Mouse (Mus musculus) kidney, embryonic 15.5 days (tissue): Measurements from ENCODE around the gene Senp1. TPM values are rescaled to one million over a fixed set of nuclear protein-coding genes. Genes with fewer than 3 reads are reported as not detected.

Source experiments
- ATAC-seq: fragments of 200-750 bp; cut with Nextera tagmentation; replicated peaks from 2 replicates; pipeline ENCODE4 v1.8.0; 2017; ENCODE audit warnings: moderate TSS enrichment; ENCODE audit not compliant: low FRiP score
- H3K27ac ChIP-seq: fragments of 300-500 bp; sonication (generic); 2 replicates; pipeline ENCODE4 v1.5.1; 2015; ENCODE audit warnings: mild to moderate bottlenecking, inconsistent platforms
- H3K27me3 ChIP-seq: fragments of 300-500 bp; sonication (generic); 2 replicates; pipeline ENCODE4 v1.6.1; 2015; ENCODE audit warnings: inconsistent platforms
- H3K36me3 ChIP-seq: fragments of 300-500 bp; sonication (generic); 2 replicates; pipeline ENCODE4 v1.6.1; 2015; ENCODE audit warnings: inconsistent platforms
- H3K4me1 ChIP-seq: fragments of 300-500 bp; sonication (generic); 2 replicates; pipeline ENCODE4 v1.6.1; 2015; ENCODE audit warnings: inconsistent platforms
- H3K4me2 ChIP-seq: fragments of 300-500 bp; sonication (generic); 2 replicates; pipeline ENCODE4 v1.6.1; 2015; ENCODE audit warnings: moderate library complexity, mild to moderate bottlenecking, inconsistent platforms
- H3K4me3 ChIP-seq: fragments of 300-500 bp; sonication (generic); replicated peaks from 2 replicates; pipeline ENCODE4 v1.5.1; 2015; ENCODE audit warnings: mild to moderate bottlenecking, inconsistent platforms
- H3K9ac ChIP-seq: fragments of 300-500 bp; sonication (generic); 2 replicates; pipeline ENCODE4 v1.6.1; 2015; ENCODE audit warnings: mild to moderate bottlenecking, inconsistent platforms
- H3K9me3 ChIP-seq: fragments of 300-500 bp; sonication (generic); replicated peaks from 2 replicates; pipeline ENCODE4 v1.6.1; 2016; ENCODE audit warnings: inconsistent platforms
- WGBS: fragments of 180-500 bp; shearing (Covaris S2); methylation state at CpG from one replicate; pipeline ENCODE4 v1.1.7; 2015; ENCODE audit warnings: mixed read lengths; 5-methylcytosine and 5-hydroxymethylcytosine counted together
- polyA plus RNA-seq: library from polyadenylated mRNA; unstranded; fragments of >200 nt; fragmentation: Nextera tagmentation; extraction: Ambion mirVana; gene quantifications from 2 replicates; pipeline ENCODE4 v1.2.1, GENCODE M21; 2015

The Senp1 gene
- polyA plus RNA-seq, 1 experiment from 2014 or later = 34.3 TPM

GRCm38 (mm10) chr15:98036578-98036977, 57.0 kb downstream of the Senp1 start:
- ATAC-seq = no peak
- WGBS = 94% methylated on average over 5 of the region's 5 CpGs

GRCm38 (mm10) chr15:98035076-98035755, 58.3 kb downstream of the Senp1 start:
- H3K4me2 ChIP-seq = no peak overlapping the region
- H3K36me3 ChIP-seq = peaks cover 44% of the 10 kb centered on the region
- H3K4me3 ChIP-seq = no peak overlapping the region
- no peak overlapping the region for H3K27ac ChIP-seq
- WGBS = 19% methylated on average over 3 of the region's 3 CpGs
- no peaks in the 10 kb centered on the region for H3K4me1 ChIP-seq
- ATAC-seq = no peak
- H3K27me3 ChIP-seq = no peaks in the 10 kb centered on the region
- no peak overlapping the region for H3K9ac ChIP-seq
- no peaks in the 10 kb centered on the region for H3K9me3 ChIP-seq

More at GRCm38 (mm10) chr15:98036578-98036977, 57.0 kb downstream of the Senp1 start:
- no peak overlapping the region for H3K27ac ChIP-seq
- no peak overlapping the region for H3K4me2 ChIP-seq
- H3K27me3 ChIP-seq = no peaks in the 10 kb centered on the region
- peaks cover 58% of the 10 kb centered on the region for H3K36me3 ChIP-seq
- H3K9ac ChIP-seq = no peak overlapping the region
- H3K9me3 ChIP-seq = no peaks in the 10 kb centered on the region
- H3K4me3 ChIP-seq = no peak overlapping the region
- H3K4me1 ChIP-seq = no peaks in the 10 kb centered on the region

DNA sequence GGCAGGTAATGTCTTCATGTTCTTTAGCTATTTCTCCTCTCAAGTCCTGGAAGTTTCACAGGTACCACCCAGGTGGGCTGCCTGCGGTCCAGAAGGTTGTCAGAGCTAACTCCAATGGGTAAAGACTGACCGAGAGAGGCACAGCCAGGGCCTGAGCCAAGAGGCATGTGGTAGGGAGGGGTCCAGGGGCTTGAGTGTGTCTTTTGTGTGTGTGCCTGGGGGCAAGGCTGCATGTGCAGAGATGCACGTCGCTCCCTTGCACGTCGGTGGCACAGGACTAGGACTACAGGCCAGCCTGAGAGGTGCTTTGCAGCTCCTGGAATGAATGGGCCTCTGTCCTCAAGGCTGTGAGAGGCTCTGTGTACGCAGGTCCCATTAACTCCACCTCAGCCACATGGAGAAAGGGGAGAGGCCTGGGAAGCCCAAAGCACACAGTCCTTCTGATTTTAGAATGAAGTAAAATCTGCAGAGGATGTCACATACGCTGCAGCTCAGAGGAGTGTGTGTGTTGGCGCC, 60.3 kb downstream of the Senp1 start:
- H3K4me3 ChIP-seq = no peak overlapping the region
- no peaks in the 10 kb centered on the region for H3K27me3 ChIP-seq
- H3K4me2 ChIP-seq = no peak overlapping the region
- 72% methylated on average over 9 of the region's 9 CpGs for WGBS
- no peak overlapping the region for H3K9ac ChIP-seq
- peak; percentile 29; the same call in 1 of the 2 replicates for ATAC-seq
- H3K27ac ChIP-seq = no peak overlapping the region
- no peaks in the 10 kb centered on the region for H3K9me3 ChIP-seq
- peaks cover 25% of the 10 kb centered on the region for H3K36me3 ChIP-seq
- H3K4me1 ChIP-seq = peaks cover 3% of the 10 kb centered on the region

GRCm38 (mm10) chr15:98029798-98030197, 63.7 kb downstream of the Senp1 start:
- no peak overlapping the region for H3K4me3 ChIP-seq
- no peaks in the 10 kb centered on the region for H3K36me3 ChIP-seq
- no peak overlapping the region for H3K9ac ChIP-seq
- ATAC-seq = no peak
- H3K4me2 ChIP-seq = no peak overlapping the region
- H3K9me3 ChIP-seq = no peaks in the 10 kb centered on the region
- H3K27ac ChIP-seq = no peak overlapping the region
- H3K4me1 ChIP-seq = peaks cover 38% of the 10 kb centered on the region
- H3K27me3 ChIP-seq = no peaks in the 10 kb centered on the region
- 78% methylated on average over 6 of the region's 6 CpGs for WGBS

DNA sequence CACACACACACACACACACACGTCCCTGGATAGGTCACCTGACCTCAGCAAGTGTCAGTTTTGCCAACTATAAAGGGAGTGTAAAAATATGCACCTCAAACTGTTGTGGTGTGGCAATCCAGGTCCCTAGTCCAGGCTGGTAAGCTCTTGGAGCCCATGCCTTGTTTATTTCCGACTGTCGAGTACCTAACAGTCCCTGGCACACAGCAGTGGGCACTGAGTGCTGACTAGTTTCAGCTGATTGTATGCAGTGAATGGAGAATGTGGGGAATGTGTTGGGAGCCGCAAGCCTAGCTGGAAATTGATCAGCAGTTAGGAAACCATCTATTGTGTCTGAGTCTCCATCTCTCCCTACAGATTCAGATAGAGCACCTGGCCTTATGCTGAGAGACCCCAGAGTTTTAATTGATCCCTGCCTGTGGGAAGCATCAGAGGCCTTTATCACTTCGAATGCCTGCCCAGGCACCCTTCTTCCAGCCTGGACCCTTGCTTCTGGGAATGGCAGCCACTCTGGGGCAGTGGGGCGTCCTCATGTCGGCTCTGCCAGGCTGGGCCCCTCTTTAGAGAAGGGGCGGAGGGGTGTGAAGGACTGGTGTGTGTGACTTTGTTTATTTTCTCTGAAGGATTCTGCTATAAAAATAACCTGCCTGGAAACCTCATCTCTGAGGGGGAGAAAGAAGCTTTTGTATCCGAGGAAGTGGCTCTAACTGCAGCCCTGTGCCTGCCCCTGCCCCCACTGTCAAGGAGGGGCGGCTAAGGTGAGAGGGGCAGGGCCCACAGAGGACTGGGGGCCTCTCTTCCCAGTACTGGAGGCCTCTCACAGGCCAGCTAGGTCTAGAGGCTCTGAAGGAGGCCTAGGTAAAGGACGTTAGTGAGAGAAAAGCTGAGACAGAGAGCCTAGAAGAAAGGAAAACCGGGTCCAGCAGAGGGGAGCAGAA, 66.3 kb downstream of the Senp1 start:
- ATAC-seq = peak; percentile 72
- H3K4me2 ChIP-seq = no peak overlapping the region
- H3K27me3 ChIP-seq = 0 out of 2 replicates have a peak, but pooled peaks cover 6% of the 10 kb centered on the region
- WGBS = 20% methylated on average over 12 of the region's 12 CpGs
- no peak overlapping the region for H3K4me3 ChIP-seq
- no peaks in the 10 kb centered on the region for H3K9me3 ChIP-seq
- peaks cover 45% of the 10 kb centered on the region for H3K4me1 ChIP-seq
- H3K9ac ChIP-seq = peak overlapping the region; percentile 24; the same call in 1 of the 2 replicates
- peak overlapping the region; percentile 76 for H3K27ac ChIP-seq
- no peaks in the 10 kb centered on the region for H3K36me3 ChIP-seq

- H3K27ac ChIP-seq = peak overlapping the region; percentile 69
- H3K4me2 ChIP-seq = no peak overlapping the region
- no peaks in the 10 kb centered on the region for H3K36me3 ChIP-seq
- H3K27me3 ChIP-seq = 0 out of 2 replicates have a peak, but pooled peaks cover 6% of the 10 kb centered on the region
- peaks cover 55% of the 10 kb centered on the region for H3K4me1 ChIP-seq
- no peak overlapping the region for H3K4me3 ChIP-seq
- H3K9ac ChIP-seq = no peak overlapping the region
- 23% methylated on average over 4 of the region's 4 CpGs for WGBS
- ATAC-seq = peak; percentile 69
- H3K9me3 ChIP-seq = no peaks in the 10 kb centered on the region
These were observed 67.9 kb downstream of the Senp1 start for GRCm38 (mm10) chr15:98025611-98026010.

DNA sequence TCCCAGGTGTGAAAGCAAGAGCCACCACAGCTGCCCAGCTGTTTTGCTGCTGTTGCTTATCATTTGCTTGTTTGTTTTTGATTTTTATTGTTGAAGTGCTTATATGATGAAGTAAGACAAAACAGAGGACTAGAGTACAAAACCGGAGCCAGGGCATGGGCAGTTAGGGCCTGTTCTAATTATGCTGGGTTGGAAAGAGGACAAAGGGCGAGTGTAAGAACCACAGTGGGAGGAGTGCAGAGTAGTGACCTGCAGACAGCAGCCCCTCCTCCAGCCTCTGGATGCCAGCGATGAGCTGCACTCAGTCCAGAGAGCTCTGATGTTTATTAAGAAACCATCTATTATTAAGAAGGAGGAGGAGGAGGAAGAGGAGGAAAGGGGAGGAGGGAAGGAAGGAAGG, 70.4 kb downstream of the Senp1 start:
- no peak for ATAC-seq
- H3K36me3 ChIP-seq = no peaks in the 10 kb centered on the region
- H3K27ac ChIP-seq = no peak overlapping the region
- H3K4me3 ChIP-seq = no peak overlapping the region
- peaks cover 55% of the 10 kb centered on the region for H3K4me1 ChIP-seq
- 50% methylated on average over 3 of the region's 3 CpGs for WGBS
- no peaks in the 10 kb centered on the region for H3K9me3 ChIP-seq
- no peak overlapping the region for H3K9ac ChIP-seq
- H3K27me3 ChIP-seq = 0 out of 2 replicates have a peak, but pooled peaks cover 6% of the 10 kb centered on the region
- H3K4me2 ChIP-seq = no peak overlapping the region

DNA sequence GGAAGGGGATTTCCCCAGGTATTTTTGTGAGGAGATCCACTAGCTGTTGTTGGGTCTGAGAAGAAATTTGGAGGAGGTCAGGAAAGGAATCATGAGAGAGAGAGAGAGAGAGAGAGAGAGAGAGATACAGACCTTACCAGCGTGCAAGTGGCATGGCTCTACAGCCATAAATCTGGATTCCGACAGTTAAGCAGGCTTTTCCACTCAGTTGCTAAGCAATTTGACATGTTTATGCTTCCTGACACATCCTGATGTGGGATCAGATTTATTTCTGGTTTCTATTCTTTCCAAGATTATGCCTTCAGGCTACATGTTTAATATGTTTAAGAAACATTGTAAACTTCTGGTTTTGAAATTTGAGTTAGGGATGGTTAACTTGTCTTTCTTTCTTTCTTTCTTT, 71.7 kb downstream of the Senp1 start:
- ATAC-seq = no peak
- H3K36me3 ChIP-seq = no peaks in the 10 kb centered on the region

GRCm38 (mm10) chr15:98019047-98019446, 74.5 kb downstream of the Senp1 start:
- Histone ChIP-seq H3K9me3 (no peaks in the 10 kb centered on the region), H3K27me3 (no peaks in the 10 kb centered on the region), H3K27ac (no peak overlapping the region), H3K9ac (no peak overlapping the region), H3K4me2 (no peak overlapping the region), H3K4me3 (no peak overlapping the region), H3K36me3 (no peaks in the 10 kb centered on the region), H3K4me1 (peaks cover 19% of the 10 kb centered on the region)
- 58% methylated on average over 3 of the region's 3 CpGs for WGBS
- no peak for ATAC-seq

More for the DNA sequence above, 71.7 kb downstream of the Senp1 start:
- Histone ChIP-seq H3K27me3 (0 out of 2 replicates have a peak, but pooled peaks cover 6% of the 10 kb centered on the region), H3K9me3 (no peaks in the 10 kb centered on the region), H3K4me1 (peaks cover 43% of the 10 kb centered on the region), H3K27ac (no peak overlapping the region), H3K4me3 (no peak overlapping the region), H3K4me2 (no peak overlapping the region), H3K9ac (no peak overlapping the region)
- WGBS = 3% methylated on average over 2 of the region's 2 CpGs

DNA sequence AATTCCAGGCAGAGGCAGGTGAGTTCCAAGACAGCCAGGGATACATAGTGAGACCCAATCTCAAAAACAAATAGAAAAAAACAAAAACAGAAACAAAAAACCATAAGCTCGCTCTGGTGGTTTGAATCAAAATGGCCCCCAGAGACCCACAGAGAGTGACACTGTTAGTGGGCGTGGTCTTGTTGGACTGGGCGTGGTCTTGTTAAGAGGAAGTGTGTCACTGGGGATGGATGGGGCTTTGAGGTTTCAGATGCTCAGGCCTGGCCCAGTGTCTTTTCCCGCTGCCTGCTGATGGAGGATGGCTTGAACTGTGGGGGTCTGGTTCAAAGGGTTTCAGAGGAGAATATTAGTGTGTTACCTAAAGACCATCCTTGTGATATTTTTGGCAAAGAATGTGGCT, 75.6 kb downstream of the Senp1 start:
- no peak overlapping the region for H3K4me2 ChIP-seq
- H3K27ac ChIP-seq = no peak overlapping the region
- no peak overlapping the region for H3K4me3 ChIP-seq
- H3K9me3 ChIP-seq = no peaks in the 10 kb centered on the region
- no peak for ATAC-seq
- WGBS = 80% methylated on average over 4 of the region's 4 CpGs
- H3K27me3 ChIP-seq = no peaks in the 10 kb centered on the region
- peaks cover 15% of the 10 kb centered on the region for H3K4me1 ChIP-seq
- H3K36me3 ChIP-seq = no peaks in the 10 kb centered on the region
- no peak overlapping the region for H3K9ac ChIP-seq

GRCm38 (mm10) chr15:98012810-98013209, 80.7 kb downstream of the Senp1 start:
- Histone ChIP-seq H3K4me3 (no peak overlapping the region), H3K4me1 (peaks cover 5% of the 10 kb centered on the region; the same call in 1 of the 2 replicates), H3K4me2 (no peak overlapping the region), H3K9ac (no peak overlapping the region), H3K36me3 (no peaks in the 10 kb centered on the region), H3K27ac (no peak overlapping the region), H3K9me3 (no peaks in the 10 kb centered on the region), H3K27me3 (peaks cover 18% of the 10 kb centered on the region)
- no peak for ATAC-seq
- WGBS = 75% methylated on average over 6 of the region's 6 CpGs

DNA sequence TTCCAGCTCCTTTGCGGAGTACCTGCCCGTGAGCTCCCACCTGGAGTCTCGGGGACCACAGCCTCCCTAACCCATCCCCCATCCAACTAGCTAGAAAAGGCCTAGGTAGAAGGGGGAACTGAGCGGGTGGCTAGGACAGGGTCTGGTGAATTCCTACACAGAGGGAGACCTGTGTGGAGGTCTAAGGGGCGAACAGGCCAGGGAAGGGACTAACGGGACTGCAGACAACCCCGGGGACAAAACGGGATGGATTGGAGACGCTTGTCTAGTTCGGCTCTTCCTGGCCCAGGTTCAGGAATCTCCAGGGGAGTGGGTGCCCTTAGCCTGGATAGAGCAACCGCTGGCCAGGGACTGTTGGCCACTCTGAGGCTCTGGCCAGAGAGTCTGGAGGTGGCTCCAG, 88.4 kb downstream of the Senp1 start:
- 16% methylated on average over 11 of the region's 11 CpGs for WGBS
- H3K36me3 ChIP-seq = no peaks in the 10 kb centered on the region
- peak overlapping the region; percentile 46; the same call in 1 of the 2 replicates for H3K9ac ChIP-seq
- no peaks in the 10 kb centered on the region for H3K9me3 ChIP-seq
- H3K4me3 ChIP-seq = peak overlapping the region; percentile 44
- H3K4me1 ChIP-seq = peaks cover 52% of the 10 kb centered on the region
- no peak overlapping the region for H3K27ac ChIP-seq
- peaks cover 84% of the 10 kb centered on the region for H3K27me3 ChIP-seq
- H3K4me2 ChIP-seq = peak overlapping the region; percentile 79
- ATAC-seq = no peak
